Mouse (Mus musculus) ES-E14 (cell line): ENCODE measurements at regions not wholly inside any gene's neighbourhood (a gene's known extent, or its start where the extent isn't known, plus 50 kb on each side); places are given as distances from the start of the nearest gene placed in this dataset.

Experiments used
- DNase-seq: peaks from one replicate; pipeline ENCODE4 v3.0.0-alpha.2; 2013; ENCODE audit warnings: low read depth, low spot score
- H3K27ac ChIP-seq: 2 replicates; pipeline ENCODE4 v1.5.1; 2012; ENCODE audit warnings: low read depth, mild to moderate bottlenecking, low read length, moderate library complexity, mixed read lengths; ENCODE audit not compliant: poor library complexity, insufficient read depth, severe bottlenecking
- H3K36me3 ChIP-seq: 2 replicates; pipeline ENCODE4 v1.6.1; 2012; ENCODE audit warnings: mild to moderate bottlenecking, low read length, moderate library complexity, mixed read lengths; ENCODE audit not compliant: control insufficient read depth, poor library complexity, insufficient read depth, severe bottlenecking
- H3K4me1 ChIP-seq, 2 experiments: fragments of 150-350 bp in 1 of 2; sonication (generic) in 1 of 2; 2 replicates each; pipeline ENCODE4 v1.6.1; 2012; ENCODE audit warnings: low read length in 2 of 2, mild to moderate bottlenecking in 1 of 2, mixed read lengths in 1 of 2; ENCODE audit not compliant: control insufficient read depth in 2 of 2, insufficient read depth in 2 of 2, poor library complexity in 1 of 2
- H3K4me3 ChIP-seq, 2 experiments: fragments of 150-350 bp in 1 of 2; sonication (generic) in 1 of 2; 2 replicates each; pipeline ENCODE4 v1.5.1; 2012; ENCODE audit warnings: low read length in 2 of 2, low read depth in 1 of 2, mild to moderate bottlenecking in 1 of 2, mixed read lengths in 1 of 2; ENCODE audit not compliant: insufficient read depth in 1 of 2, poor library complexity in 1 of 2, severe bottlenecking in 1 of 2
- H3K9ac ChIP-seq: 2 replicates; pipeline ENCODE4 v1.6.1; 2012; ENCODE audit warnings: low read depth, mild to moderate bottlenecking, low read length, mixed read lengths; ENCODE audit not compliant: poor library complexity, insufficient read depth, severe bottlenecking
- H3K9me3 ChIP-seq: fragments of 150-350 bp; sonication (generic); 2 replicates; pipeline ENCODE4 v1.6.1; 2012; ENCODE audit warnings: low read depth, mild to moderate bottlenecking, low read length; ENCODE audit not compliant: control insufficient read depth, insufficient read depth
- CHD2 ChIP-seq: IDR thresholded peaks from 2 replicates; pipeline ENCODE4 v1.6.1; 2014; ENCODE audit warnings: mild to moderate bottlenecking, low read depth, low read length, inconsistent platforms
- HCFC1 ChIP-seq: IDR thresholded peaks from 2 replicates; pipeline ENCODE4 v1.6.1; 2012; ENCODE audit warnings: low read length, inconsistent platforms, borderline replicate concordance; ENCODE audit not compliant: insufficient read depth
- MAFK ChIP-seq: IDR thresholded peaks from 2 replicates; pipeline ENCODE4 v1.6.1; 2014; ENCODE audit warnings: mild to moderate bottlenecking, low read depth, low read length, inconsistent platforms; ENCODE audit not compliant: insufficient read depth
- ZC3H11A ChIP-seq: IDR thresholded peaks from 2 replicates; pipeline ENCODE4 v1.6.1; 2012; ENCODE audit warnings: low read depth, mild to moderate bottlenecking, inconsistent platforms, low read length, borderline replicate concordance
- ZNF384 ChIP-seq: IDR thresholded peaks from 2 replicates; pipeline ENCODE4 v1.6.1; 2012; ENCODE audit warnings: low read depth, low read length, inconsistent platforms
- in situ Hi-C, 2 experiments: fragments of 600-800 bp; cut with MboI; formaldehyde crosslinking; loops; one replicate each; pipeline ENCODE4 v1.15.1; 2025; ENCODE audit warnings: low sequenced_read_pairs in 2 of 2, inconsistent platforms in 1 of 2; ENCODE audit not compliant: unreplicated experiment in 2 of 2

GRCm38 (mm10) chr4:53264501-53264900 is 104.8 kb upstream of the Abca1 start:
- Histone ChIP-seq H3K36me3 (no peaks in the 10 kb centered on the region), H3K27ac (no peak overlapping the region), H3K9me3 (no peaks in the 10 kb centered on the region), H3K4me3 (no peak overlapping the region), H3K4me1 (no peaks in the 10 kb centered on the region), H3K9ac (no peak overlapping the region)
- DNase-seq, result no peak
- in situ Hi-C loops, result no loop called here
- TF ChIP-seq HCFC1 (no peak), MAFK (no peak), ZNF384 (no peak), ZC3H11A (no peak), CHD2 (no peak)

- DNase-seq, result no peak
- Histone ChIP-seq H3K36me3 (no peaks in the 10 kb centered on the region), H3K9me3 (no peaks in the 10 kb centered on the region), H3K4me1 (no peaks in the 10 kb centered on the region), H3K4me3 (no peak overlapping the region), H3K27ac (no peak overlapping the region), H3K9ac (no peak overlapping the region)
- TF ChIP-seq ZC3H11A, result no peak
- in situ Hi-C loops, result no loop called here
Observed at GRCm38 (mm10) chr4:53263776-53264175, 104.1 kb upstream of the Abca1 start.

GRCm38 (mm10) chr4:53262466-53262865 is 102.8 kb upstream of the Abca1 start:
- H3K27ac ChIP-seq, result no peak overlapping the region
- H3K36me3 ChIP-seq, result no peaks in the 10 kb centered on the region
- no peak overlapping the region for H3K9ac ChIP-seq
- no peaks in the 10 kb centered on the region for H3K4me1 ChIP-seq
- DNase-seq, result no peak
- TF ChIP-seq CHD2 (no peak), HCFC1 (no peak), ZC3H11A (no peak), ZNF384 (no peak), MAFK (no peak)
- no peak overlapping the region for H3K4me3 ChIP-seq
- H3K9me3 ChIP-seq, result no peaks in the 10 kb centered on the region
- in situ Hi-C loops, result no loop called here

GRCm38 (mm10) chr4:53261556-53262140 is 102.0 kb upstream of the Abca1 start:
- Histone ChIP-seq H3K4me3 (no peak overlapping the region), H3K4me1 (no peaks in the 10 kb centered on the region), H3K36me3 (no peaks in the 10 kb centered on the region), H3K9ac (no peak overlapping the region), H3K9me3 (no peaks in the 10 kb centered on the region), H3K27ac (no peak overlapping the region)
- TF ChIP-seq MAFK (no peak), CHD2 (no peak), ZC3H11A (no peak), ZNF384 (no peak), HCFC1 (no peak)
- in situ Hi-C loops, result no loop called here
- no peak for DNase-seq

- no peaks in the 10 kb centered on the region for H3K36me3 ChIP-seq
- in situ Hi-C loops, result no loop called here
- no peak overlapping the region for H3K9ac ChIP-seq
- H3K9me3 ChIP-seq, result no peaks in the 10 kb centered on the region
- TF ChIP-seq ZC3H11A, result no peak
- no peak for TF ChIP-seq ZNF384
- TF ChIP-seq MAFK, result no peak
- TF ChIP-seq CHD2, result no peak
- no peak for TF ChIP-seq HCFC1
- no peaks in the 10 kb centered on the region for H3K4me1 ChIP-seq
- no peak for DNase-seq
- no peak overlapping the region for H3K27ac ChIP-seq
- no peak overlapping the region for H3K4me3 ChIP-seq
Observed at GRCm38 (mm10) chr4:53258975-53259374, 99.3 kb upstream of the Abca1 start.
